22 mouse cellular contexts compared by ENCODE assay signal in genomic region chr12:17511019-17511418, GRCm38 (mm10). TPM values are rescaled to one million over a fixed set of nuclear protein-coding genes. Genes with fewer than 3 reads are reported as not detected.
DNase-seq lines count a peak whose midpoint lies in the region; ATAC-seq lines count a peak whose summit lies in the region.
"Had no signal": no experiment of that assay in that cellular context is flagged by ENCODE, and none has a peak within 500 bp of the region (broad histone marks: within the 10 kb centered on the region; RNA-seq: fewer than 3 reads in every experiment).

No protein-coding gene starts in this region.

- peak; percentile 32 for ATAC-seq in activated CD4-positive, CD25-positive, alpha-beta regulatory T cell, adult 4 months
- ATAC-seq in neutrophil, adult 5-6 weeks (ENCODE audit: extremely low read depth, insufficient number of reproducible peaks, low FRiP score, poor library complexity, severe bottlenecking), result peak; percentile 25; the same call in 1 of the 2 replicates
- ATAC-seq: forebrain, embryonic 16.5 days; hindbrain, postnatal 0 days; intestine, embryonic 16.5 days had no signal

- intact Hi-C loops in heart, postnatal 14 days (cut with DNase I), result no loop called here

- DNase-seq in testis, postnatal 10 days (ENCODE audit: low spot score), result peak; percentile 25
- DNase-seq in testis, postnatal 14 days (ENCODE audit: low spot score), result no peak
- DNase-seq in CD4-positive, CD25-positive, alpha-beta regulatory T cell, adult 2 months (ENCODE audit: low read depth, low spot score), result peak; percentile 47
- no peak for DNase-seq in right cerebral cortex, postnatal 36 days (ENCODE audit: low spot score in 2 of 2)
- DNase-seq in heart, postnatal 14 days, result no peak
- no peak for DNase-seq in kidney, adult 11 months
- DNase-seq: adrenal gland, postnatal 14 days; B cell, adult 2 months; cerebellum, adult 11 months; cerebellum, adult 9-11 months; gastrocnemius, adult 2 months; gastrocnemius, postnatal 36 days; heart, postnatal 10 days; kidney, postnatal 14 days; lung, embryonic 14.5 days; lung, postnatal 14 days; right cerebral cortex, postnatal 25 days had no signal

RNA-seq across cellular contexts. Expression of gene Odc1, which starts 33.6 kb away (rescaled TPM):
- 10 to 100 TPM; 19.1 to 21.2 TPM for polyA plus RNA-seq in activated CD4-positive, CD25-positive, alpha-beta regulatory T cell, adult 4 months (2017; shearing (Covaris generic))
- 107 and 142 TPM in 2 replicates for total RNA-seq in neutrophil, adult 5-6 weeks (2017)
- total RNA-seq in heart, postnatal 14 days (2021), result 10 to 100 TPM; 50.6 to 59.0 TPM

Comparison
In these comparisons a context has a peak if more than half of its experiments do, and no peak if none do; other contexts are left out.
1. DNase-seq: peak in testis, postnatal 10 days (single experiment) and CD4-positive, CD25-positive, alpha-beta regulatory T cell, adult 2 months (single experiment); none in testis, postnatal 14 days (single experiment), right cerebral cortex, postnatal 36 days (0 of 2), heart, postnatal 14 days (0 of 2) and kidney, adult 11 months (single experiment).